Mouse (Mus musculus) liver, embryonic 14.5 days (tissue): ENCODE results near the gene Hspa12a.

Experiments
- CTCF ChIP-seq: IDR thresholded peaks from 2 replicates; pipeline ENCODE4 v1.5.1; 2016; ENCODE audit warnings: antibody characterized with exemption, low read depth, control low read depth
- EP300 ChIP-seq: IDR thresholded peaks from 2 replicates; pipeline ENCODE4 v1.6.1; 2016; ENCODE audit warnings: antibody characterized with exemption, low read depth

GRCm38 (mm10) chr19:58871878-58872277 lies 71.6 kb downstream of the Hspa12a start:
- TF ChIP-seq CTCF: no peak
- TF ChIP-seq EP300: no peak
